Mouse (Mus musculus): ENCODE data around the gene C530008M17Rik.

The C530008M17Rik gene

DNA sequence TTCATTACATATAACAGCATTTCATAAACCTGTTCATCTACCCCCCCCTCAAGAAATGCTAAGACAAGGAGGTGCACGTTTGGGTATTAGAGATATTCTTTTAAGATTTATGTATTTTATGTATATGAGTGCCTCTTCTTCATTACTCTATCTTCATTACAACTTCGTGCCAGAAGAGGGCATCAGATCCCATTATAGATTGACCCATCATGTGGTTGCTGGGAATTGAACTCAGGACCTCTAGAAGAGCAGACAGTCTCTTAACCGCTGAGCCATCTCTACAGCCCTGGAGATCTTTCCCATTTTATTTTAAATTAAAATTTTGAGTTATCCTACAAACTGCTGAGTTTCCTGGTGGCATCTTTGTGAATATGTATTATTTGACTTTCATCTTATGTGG, 112.7 kb downstream of the C530008M17Rik start:
- no peak for DNase-seq (ENCODE audit: low read depth in 2 of 2, low spot score in 2 of 2)

DNA sequence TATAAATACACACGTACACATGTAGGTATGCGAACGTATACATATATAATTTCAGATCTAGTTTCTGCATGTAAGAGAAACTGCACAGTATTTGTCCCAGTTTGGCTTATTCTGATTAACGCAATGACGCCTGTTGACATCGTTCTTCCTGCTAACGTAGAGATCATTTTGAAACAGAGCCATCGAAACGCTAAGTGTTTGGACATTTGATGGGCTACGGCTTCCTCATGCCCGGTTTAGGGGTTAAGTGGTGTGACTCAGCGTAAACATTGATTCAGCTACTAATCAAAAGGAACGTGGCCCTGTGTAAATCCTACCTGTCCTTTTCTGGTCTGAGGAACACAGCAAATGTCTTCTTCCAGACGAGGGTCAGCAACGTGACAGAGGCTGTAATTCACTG, 113.3 kb downstream of the C530008M17Rik start:
- DNase-seq (ENCODE audit: low read depth in 2 of 2, low spot score in 2 of 2), result no peak

DNA sequence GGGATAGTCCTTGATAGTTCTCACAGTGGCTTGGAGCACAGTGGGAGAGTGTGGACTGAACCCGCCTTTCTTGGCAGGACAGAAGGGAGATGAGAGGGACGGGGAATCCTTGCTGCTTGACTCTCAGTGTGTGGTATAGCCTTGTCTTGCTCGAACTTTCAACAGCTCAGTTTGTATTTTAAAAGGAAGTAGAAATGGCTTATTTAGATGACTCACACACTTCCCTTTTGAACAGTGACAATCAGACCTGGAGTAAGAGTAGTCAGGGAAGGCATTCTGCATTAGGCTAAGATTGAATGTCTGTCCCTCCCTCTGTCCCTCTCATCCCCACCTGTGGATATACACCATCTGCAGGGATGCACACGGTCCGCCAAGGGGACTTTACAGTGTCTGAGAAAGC, 115.1 kb downstream of the C530008M17Rik start:
- DNase-seq (ENCODE audit: low read depth in 2 of 2, low spot score in 2 of 2), result no peak

DNA sequence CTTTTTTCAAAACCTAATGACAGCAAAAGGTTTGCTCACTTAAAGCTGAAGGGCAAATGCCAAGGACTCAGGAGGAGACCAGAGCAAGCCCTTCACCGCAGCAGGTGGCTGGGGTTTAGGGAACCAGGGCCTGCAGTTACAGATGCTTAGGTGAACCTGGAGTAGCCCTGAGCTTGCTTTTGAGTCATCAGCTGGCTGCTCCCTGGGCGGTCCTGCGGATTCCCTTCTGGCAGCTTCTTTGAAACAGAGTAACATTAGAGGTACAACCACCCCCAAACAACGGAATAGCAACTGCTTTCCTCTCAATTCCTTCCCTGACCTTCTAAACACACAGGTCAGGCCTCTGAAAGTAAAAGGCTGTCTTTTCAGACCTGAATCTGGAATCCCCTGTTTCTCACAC, 116.5 kb downstream of the C530008M17Rik start:
- no peak for DNase-seq (ENCODE audit: low read depth in 2 of 2, low spot score in 2 of 2)

DNA sequence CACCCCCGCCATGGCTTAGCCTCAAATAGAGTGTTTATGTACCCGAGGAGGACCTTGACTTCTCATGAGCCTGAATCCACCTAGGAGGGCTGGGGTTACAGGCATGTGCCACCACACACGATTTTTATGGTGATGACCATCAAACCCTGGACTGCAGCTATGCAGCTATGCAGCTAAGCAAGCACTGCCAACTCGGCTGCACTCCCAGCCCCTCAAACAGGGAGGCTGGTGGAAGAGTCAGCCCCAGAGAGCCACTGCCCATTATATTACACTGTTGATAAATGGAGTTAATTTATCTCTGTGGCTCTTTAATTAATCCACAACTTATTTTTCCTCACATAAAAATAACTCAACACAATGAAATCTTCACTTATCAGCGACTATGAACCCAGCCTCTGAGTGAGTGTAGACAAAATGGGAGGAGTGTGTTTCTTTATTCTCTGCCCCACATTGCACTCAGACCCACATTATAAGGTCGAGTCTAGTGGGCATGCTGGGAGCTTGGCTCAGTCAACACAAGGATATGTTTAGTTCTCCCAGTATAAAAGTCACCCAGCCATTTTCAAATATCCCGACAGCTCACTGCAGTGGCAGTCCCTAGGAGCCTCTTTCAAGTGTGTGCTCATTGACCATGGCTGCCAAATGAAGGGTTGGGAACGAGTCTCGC, 117.3 kb downstream of the C530008M17Rik start:
- no peak for DNase-seq (ENCODE audit: low read depth in 2 of 2, low spot score in 2 of 2)

DNA sequence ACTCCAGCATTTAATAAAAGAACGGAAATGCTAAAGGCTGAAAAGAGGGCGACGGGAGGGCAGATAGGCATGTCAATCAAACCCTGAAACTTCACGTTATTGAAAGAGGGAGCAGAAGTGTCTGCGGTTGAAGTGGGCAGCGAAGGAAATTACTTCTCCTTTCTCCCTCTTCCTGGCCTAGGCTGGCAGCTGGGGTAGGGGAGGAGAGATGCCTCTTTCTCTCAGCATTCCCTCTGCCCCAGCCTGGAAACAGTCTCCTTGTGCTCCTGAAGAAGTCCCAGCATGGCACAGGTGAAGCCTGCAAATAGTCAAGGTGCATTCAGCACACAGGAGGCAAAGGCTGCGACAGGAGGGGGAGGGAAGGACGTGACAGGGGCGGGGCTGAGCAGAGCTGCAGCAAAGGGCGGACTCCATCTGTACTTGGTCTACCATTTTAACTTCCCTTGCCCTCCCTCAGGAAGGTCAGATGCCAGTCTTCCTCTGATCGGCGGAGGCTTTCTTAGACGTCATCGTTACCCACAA, 122.8 kb downstream of the C530008M17Rik start:
- no peak for DNase-seq (ENCODE audit: low read depth in 2 of 2, low spot score in 2 of 2)

DNA sequence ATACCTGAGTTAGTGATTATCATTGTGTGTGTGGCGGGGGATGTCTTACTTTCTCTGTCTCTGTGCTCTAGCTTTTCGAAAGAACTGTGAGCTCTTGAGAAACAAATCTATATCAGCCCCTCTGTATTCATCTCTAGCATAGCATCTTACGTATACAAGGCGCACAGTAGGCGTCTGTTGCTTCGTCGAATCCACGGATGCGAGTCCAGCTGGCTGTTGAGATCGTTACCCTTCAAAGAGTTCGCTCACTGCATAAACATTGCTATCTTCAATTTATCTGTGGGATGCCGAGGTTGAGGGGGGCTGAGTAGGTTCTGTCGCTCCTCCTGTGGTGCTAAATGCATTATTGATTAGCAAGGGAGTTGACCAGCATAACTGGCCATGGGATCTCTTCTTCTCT, 125.6 kb downstream of the C530008M17Rik start:
- DNase-seq (ENCODE audit: low read depth in 2 of 2, low spot score in 2 of 2), result no peak

DNA sequence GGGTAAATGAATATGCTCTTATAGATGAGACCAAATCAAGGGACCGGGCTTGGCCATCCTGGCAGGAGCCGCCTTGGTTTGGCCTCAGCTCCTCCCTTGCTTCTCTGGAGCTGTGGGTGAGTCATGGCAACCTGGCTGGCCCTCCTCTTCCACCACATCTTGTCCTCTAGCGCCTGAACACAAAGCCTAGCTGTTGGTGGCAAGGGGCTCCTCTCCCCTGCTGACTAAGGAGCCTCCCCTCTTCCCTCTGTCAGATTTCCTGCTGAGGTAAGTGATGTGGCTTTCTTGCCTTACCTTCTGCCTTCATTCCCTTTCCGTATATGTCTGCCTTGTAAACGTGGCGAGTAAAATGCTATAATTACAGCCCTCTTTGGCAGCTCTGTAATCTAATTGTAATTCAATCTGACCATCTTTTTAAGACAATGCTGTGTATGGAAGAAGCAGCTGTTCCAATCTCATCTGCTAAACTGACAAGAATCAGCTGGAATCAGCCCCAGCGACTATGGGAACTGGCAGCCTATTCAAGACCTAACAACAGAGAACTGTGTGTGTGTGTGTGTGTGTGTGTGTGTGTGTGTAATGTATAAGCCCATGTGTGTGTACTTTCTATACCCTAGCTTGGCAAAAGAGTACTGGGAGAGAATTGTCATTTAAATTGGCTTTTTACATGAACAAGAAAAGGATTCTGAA, 126.2 kb downstream of the C530008M17Rik start:
- no peak for DNase-seq (ENCODE audit: low read depth in 2 of 2, low spot score in 2 of 2)

DNA sequence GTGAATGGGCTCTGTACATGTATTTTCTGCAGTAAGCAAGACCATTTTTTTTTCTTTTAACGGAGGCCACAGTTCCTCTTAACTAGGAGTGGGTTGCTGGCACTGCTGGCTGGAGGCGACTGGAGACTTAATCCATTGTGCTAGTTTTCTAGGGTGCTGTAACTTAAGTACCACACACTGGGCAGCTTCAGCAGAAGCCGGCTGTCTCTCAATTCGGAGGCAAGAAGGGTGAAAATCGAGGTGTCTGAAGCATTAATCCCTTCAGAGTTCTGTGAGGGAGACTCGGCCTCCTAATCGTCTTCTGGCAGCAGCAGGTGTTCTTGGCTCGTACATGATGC, 126.8 kb downstream of the C530008M17Rik start:
- DNase-seq (ENCODE audit: low read depth in 2 of 2, low spot score in 2 of 2), result no peak

DNA sequence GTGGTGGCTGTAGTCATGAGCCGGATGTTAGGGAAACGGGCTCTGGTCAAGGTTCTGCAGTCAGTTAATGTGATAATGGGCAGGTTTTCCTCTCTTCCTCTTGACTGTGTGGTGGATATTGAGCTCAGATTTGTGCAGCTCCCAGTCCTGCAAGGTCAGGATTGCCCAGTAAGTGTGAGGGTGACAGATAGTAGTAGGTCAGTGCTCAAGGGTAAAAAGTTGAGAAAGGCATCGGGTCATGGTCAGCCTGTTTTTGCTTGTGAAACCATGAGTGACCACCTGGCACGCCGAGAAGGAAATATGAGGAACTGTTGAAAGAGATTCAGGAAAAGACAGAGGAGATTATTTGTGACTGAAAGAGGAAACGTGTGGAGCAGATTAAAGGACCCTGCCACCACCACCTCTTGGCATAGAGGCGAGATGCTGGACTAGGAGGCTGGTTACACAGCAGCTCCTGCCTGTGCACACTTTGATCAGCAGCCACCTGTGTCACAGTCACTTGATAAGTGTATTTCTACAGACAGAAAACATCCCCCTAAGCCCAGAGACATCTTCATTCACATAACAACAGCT, 127.9 kb downstream of the C530008M17Rik start:
- no peak for DNase-seq (ENCODE audit: low read depth in 2 of 2, low spot score in 2 of 2)

DNA sequence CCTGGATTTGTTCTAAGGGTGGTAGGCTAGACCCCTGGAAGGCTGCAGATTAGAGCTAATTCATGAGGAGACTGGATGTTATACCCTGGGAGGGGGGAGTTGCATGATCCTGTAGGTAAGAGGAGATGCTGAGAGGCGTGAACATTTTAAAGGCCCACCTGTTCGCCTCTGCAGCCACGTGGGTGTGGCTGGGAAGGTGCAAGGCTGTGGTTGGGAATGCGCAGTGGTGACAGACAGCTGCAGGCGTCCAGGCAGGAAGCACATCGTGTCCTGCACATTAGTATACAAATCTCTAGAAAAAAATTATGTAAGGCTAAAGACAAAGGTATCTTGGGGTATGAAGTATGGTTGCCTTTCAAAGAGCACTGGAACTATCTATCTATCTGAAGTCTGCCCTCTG, 128.7 kb downstream of the C530008M17Rik start:
- DNase-seq (ENCODE audit: low read depth in 2 of 2, low spot score in 2 of 2), result no peak

DNA sequence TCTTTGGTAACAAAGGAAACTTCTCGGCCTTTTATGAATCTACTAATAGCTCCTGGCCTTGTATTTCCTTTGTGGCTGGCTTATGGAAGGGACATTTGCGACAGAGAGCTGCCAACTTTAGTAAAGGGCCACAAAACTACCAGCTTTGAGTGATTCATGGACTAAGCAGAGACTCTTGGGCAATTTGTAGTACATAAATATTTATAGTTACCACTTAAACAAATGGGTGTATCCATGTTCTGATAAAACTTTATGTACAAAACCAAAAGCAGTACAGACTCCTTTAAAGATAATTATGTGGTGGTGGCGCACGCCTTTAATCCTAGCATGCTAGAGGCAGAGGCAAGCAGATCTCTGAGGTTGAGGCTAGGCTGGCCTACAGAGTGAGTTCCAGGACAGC, 133.6 kb downstream of the C530008M17Rik start:
- DNase-seq (ENCODE audit: low read depth in 2 of 2, low spot score in 2 of 2), result no peak

DNA sequence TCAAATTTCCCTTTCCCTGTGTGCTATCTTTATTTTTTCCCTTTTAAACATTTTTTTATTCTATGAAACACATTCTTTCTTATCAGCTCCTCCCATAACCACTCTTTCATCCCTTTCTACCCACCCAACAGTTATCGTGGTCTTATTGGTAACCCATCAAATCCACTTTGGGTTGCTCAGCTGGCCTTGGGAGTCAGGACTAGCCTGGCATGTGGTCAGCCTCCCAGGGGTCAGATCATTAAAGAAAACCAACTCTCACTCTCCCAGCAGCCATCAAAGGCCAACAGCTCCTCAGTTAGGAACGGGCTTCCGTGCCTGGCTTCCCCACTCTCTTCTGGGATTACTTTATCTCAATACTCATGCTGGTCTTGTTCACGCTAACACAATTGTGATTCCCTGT, 135.0 kb downstream of the C530008M17Rik start:
- no peak for DNase-seq (ENCODE audit: low read depth in 2 of 2, low spot score in 2 of 2)

DNA sequence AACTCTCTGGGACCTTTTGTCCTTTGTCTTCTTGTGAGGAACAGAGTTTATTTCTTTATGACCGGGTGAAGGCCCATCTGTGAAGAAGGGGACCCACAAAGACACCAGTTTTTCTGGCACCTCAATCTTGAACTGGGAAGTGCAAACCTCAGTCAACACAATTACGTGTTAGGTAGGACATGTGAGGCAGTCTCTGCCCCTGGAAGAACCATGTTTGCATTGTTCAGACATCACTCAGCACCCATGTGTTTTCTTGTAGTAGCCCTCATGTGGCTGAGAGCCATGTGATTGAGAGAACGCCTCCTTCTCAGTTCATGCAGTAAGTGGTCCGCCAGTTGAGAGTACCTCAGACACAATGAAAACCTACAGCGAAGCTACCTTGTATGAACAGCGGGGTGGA, 136.4 kb downstream of the C530008M17Rik start:
- DNase-seq (ENCODE audit: low read depth in 2 of 2, low spot score in 2 of 2), result no peak

DNA sequence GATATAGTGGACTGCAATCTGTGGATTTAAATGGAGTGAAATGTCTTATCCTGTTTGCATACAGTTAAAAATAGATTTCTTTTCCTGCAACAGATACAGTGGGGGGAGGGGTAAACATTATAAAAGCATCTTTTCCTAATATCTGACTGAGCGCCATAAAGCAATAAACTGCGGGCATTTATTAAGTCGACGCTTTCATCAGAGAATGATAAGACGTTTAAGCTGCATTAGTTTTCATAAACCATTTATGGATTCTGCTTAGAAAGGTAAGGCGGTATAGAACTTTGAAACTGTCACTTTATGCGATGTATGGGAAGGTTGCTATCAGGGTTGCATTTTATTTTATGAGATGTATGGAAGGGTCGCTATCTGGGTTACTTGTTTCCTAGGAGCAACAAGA, 141.7 kb downstream of the C530008M17Rik start:
- no peak for DNase-seq (ENCODE audit: low read depth in 2 of 2, low spot score in 2 of 2)

DNA sequence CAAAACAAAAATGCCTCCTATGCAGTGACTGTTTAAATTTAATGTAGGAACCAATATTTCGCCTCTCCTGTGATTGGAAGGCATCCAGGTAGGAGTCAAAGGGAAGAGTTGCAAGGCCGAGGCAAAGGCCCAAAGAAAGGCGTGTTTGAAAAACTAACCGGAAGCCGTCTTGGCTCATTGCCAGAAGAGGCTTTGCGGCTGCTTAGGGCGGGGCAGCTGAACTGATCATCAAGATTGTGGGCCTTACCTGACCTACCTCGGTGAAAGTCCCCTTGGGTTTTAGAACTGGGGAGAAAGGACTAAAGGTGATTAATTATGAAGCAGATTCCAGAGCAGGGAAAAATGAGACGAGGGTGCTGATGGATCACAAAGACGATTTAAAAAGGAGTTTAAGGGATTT, 143.2 kb downstream of the C530008M17Rik start:
- no peak for DNase-seq (ENCODE audit: low read depth in 2 of 2, low spot score in 2 of 2)

DNA sequence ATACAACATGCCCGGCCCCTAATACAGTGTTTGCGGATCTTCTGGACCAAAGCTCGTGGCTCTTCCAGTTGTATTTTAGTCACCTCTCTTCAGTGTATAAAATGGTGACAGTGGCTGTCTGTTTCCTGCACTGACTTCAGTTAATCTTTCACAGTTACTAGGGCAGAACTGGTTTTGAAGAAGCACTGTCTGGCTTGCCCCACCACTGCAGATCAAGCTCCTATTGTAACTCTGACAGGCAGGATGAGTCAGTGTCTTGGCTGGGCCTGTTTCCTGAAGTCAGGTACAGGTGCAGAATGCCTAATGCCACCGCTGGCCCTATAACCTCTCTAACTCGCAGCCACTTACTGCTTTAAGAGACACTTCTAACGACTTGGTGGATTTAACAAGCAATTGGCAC, 152.7 kb downstream of the C530008M17Rik start:
- no peak for DNase-seq (ENCODE audit: low read depth in 2 of 2, low spot score in 2 of 2)

DNA sequence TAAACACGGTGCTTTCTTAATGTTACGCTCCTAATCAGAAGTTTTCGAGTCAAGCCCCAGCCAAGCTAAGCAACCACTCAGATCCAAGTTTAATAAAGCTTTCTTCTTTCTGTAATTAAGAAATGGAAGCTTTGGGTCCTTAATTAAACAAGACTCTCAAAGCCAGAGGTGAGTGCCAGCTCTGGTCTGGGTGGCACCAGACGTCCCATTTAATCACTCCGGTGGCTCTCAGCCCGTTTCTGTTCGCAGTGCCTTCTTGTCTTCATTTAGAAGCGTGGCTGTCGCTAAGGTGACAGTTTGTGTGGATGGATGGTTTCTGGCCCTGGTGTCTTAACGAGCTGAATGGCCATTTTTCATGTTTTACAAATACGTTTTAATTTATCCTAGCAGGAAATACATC, 158.7 kb downstream of the C530008M17Rik start:
- DNase-seq (ENCODE audit: low read depth in 2 of 2, low spot score in 2 of 2), result no peak

DNA sequence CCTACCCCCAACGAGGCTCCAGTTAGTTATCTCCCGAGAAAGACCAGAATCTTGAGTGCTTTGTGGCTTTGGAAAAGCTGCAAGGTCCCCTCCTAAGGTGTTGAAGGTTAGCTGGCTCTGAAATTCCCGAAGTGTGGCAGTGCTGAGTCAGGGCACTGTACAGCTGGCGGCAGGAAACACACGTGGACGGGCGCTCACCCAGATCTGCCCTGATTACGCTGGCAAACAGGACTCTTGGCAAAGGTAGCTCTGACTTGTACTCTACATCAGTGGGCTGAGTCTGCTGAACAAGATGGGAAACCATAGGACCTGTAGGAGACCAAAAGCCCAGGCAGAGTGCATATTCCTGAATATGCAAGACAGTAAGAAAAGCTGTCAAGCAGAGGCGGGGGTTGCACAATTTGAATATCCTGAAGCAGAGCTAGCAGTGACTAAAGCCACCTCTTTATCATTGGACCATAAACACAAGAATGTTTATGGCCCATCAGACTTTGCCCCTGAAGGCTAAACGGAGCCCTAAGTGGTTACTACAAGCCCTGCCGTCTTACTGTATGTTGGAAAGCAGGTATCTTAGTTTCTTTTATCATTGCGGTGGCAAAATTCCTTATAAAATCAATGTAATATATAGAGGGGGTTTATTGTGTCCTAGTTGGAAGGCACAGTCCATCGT, 159.6 kb downstream of the C530008M17Rik start:
- DNase-seq (ENCODE audit: low read depth in 2 of 2, low spot score in 2 of 2), result no peak

DNA sequence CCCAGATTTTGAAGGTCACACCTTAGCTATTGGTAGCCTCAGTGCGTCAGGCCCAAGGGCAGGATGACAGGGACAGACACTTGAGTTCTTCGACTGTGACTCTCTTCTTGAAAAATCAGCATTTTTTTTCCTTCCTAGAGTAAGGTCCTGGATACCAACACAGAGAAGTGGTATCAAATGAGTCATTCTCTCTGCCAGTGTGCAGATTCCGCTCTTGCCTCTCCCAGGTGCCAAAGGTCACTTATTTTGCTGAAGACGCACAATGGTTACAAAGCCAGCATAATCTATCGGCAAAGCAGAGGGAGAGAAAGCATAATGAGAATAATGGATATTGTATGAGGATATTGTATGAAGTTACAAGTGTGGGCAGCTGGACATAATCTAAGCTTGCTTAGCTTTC, 160.4 kb downstream of the C530008M17Rik start:
- no peak for DNase-seq (ENCODE audit: low read depth in 2 of 2, low spot score in 2 of 2)

DNA sequence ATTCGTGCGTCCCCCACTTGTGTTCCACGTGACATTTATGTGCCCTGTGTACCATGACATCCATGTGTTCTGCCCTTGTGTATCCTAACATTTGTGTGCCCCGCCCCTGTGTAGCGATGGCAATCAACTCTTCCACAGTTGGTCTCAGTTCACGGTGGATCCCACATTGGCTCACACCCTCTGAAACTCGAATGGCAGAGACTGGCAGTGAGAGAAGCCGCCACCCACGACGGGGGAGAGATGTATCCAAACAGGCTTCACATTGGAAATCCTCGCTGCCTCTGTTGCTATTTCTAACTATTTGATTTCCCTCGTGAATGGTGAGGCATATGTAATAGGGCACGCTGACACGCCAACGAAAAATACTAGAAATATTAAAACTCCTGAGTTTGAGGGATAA, 161.4 kb downstream of the C530008M17Rik start:
- DNase-seq (ENCODE audit: low read depth in 2 of 2, low spot score in 2 of 2), result no peak

DNA sequence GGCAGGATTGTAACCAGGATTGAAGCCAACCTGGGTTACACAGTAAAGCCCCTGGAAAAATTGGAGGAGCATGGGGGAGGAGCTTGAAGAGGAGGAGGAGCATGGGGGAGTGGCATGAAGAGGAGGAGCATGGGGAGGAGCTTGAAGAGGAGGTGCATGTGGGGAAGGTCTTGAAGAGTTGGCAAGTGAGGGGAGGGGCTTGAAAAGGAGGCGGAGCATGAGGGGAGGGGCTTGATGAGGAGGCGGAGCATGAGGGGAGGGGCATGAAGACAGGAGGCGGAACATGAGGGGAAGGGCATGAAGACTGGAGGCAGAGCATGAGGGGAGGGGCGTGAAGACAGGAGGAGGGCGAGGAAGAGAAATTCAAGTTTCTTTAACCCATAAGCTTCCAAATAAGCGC, 162.5 kb downstream of the C530008M17Rik start:
- DNase-seq (ENCODE audit: low read depth in 2 of 2, low spot score in 2 of 2), result no peak
